Mouse (Mus musculus): ENCODE measurements at regions not wholly inside any gene's neighbourhood (a gene's known extent, or its start where the extent isn't known, plus 50 kb on each side); places are given as distances from the start of the nearest gene placed in this dataset.

DNA sequence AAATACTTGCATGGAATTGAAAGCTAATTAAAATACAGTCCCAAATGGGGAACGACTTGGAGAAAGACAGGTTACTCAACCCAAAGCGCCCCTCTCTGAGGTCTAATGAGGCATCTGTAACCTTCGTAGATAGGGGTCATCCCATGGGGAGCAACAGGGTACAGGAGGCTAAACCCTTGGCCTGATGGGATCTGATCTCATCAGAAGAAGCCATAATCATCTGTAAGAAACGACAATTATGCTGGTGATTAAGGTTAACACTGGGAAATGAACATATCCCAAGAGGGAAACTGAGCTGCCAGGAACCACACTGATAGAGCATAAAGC lies 82.5 kb downstream of the S1pr1 start:
- H3K27me3 ChIP-seq = peaks cover 3% of the 10 kb centered on the region
- ChIA-PET POLR2A (no interaction called here), CTCF (interaction anchor here (1.2 to 1.9 kb wide), 3 partner anchors 11 to 25 kb away, joined by 3 read pairs; no protein-coding TSS in a partner anchor)
- DNase-seq (ENCODE audit: low read depth, low spot score) (no peak), ATAC-seq (no peak)
- in situ Hi-C loops (cut with MboI; ENCODE audit: low pct_unique_long_range_greater_than_20kb) = no loop called here
- no peak for TF ChIP-seq CTCF (IDR thresholded peaks at IDR 0.05)

DNA sequence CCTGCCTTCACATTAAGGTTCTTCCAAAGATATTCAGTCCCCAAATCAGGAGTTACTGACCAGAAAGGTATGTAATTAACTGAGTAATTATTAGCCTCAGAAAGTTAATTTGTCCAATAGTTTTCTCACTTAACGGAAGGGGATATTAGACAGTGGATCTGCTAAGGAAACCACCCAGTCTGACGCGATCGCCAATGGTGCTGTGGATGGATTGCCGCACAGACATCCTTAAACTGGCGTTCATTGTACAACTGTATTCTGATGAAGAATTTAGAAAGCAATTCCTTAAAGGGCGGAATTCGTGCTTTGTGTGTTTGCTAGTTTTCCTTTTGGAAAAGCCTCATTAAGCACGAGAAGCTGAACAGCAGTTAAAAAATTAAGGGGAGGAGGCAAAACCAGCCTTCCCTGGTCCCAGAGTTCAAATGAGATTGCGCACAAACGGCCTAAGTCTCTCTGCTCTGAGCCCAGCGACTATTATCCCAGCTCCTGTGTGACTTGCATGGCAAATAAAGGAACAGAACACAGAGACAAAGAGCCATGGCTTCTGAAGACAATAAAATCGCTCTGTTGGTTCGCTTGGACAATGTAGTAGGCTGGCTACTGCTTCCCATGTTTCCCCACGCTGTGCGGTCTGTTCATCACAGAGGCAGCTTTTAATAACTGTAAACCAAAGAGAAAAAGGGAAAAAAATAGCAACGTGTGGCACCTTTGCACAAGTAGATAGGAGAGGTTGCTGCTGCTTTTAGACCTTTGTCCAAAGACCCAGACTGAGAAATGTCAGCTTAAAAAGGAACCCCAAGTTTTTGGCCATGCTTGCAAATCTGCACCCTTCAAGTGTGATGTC lies 83.1 kb downstream of the S1pr1 start:
- in situ Hi-C loops (cut with MboI; ENCODE audit: low pct_unique_long_range_greater_than_20kb) = no loop called here
- ChIA-PET CTCF (interaction anchor here (1.2 to 1.9 kb wide), 3 partner anchors 12 to 25 kb away, joined by 3 read pairs; no protein-coding TSS in a partner anchor), POLR2A (no interaction called here)
- ATAC-seq (no peak), DNase-seq (ENCODE audit: low read depth, low spot score) (no peak)
- TF ChIP-seq CTCF (IDR thresholded peaks at IDR 0.05) = no peak
- peaks cover 6% of the 10 kb centered on the region for H3K27me3 ChIP-seq

DNA sequence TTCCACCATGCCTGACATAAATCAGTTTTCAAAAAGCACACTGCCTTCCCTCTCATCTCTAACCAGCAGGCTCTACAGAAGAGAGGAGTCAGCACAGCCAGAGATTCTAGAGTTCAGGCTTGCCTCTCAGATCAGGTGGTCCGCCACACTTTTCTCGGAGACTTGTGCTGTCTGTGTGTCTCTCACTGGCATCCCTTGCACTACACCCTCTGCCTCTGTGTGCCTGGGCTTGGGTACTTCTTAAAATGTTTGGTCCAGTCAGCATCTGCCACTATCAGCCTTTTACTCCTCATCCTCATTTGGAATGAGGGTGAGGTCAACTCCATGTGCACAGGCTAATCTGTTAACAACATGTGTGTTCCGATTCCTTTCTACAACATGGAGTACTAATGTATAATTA lies 92.0 kb downstream of the S1pr1 start:
- H3K27me3 ChIP-seq = peaks cover 32% of the 10 kb centered on the region
- no peak for ATAC-seq
- POLR2A ChIA-PET = no interaction called here
- no peak for DNase-seq (ENCODE audit: low read depth, low spot score)
- in situ Hi-C loops (cut with MboI; ENCODE audit: low pct_unique_long_range_greater_than_20kb) = no loop called here
- TF ChIP-seq CTCF (IDR thresholded peaks at IDR 0.05) = no peak
- CTCF ChIA-PET = no interaction called here

DNA sequence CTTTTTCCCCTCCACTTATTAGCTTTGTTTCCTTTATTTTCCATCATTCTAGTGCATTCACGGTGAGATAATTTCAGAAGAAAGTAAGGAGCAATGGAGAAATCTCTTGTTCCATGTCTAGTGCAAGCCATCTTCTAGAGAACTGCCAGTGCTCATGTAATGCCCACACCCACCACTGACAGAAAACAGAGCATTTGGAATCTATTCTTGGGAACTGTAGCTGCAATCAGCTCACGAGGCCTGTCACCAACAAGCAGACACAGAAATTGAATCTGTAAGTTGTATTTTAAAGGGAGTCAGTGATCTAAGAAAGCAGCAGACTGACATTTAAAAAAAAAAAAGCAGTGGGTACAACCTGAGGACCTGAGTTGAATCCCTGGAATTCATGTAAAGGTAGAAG lies 92.6 kb downstream of the S1pr1 start:
- ChIA-PET CTCF (no interaction called here), POLR2A (no interaction called here)
- ATAC-seq (no peak), DNase-seq (ENCODE audit: low read depth, low spot score) (no peak)
- H3K27me3 ChIP-seq = peaks cover 29% of the 10 kb centered on the region
- TF ChIP-seq CTCF (IDR thresholded peaks at IDR 0.05) = no peak
- in situ Hi-C loops (cut with MboI; ENCODE audit: low pct_unique_long_range_greater_than_20kb) = no loop called here

DNA sequence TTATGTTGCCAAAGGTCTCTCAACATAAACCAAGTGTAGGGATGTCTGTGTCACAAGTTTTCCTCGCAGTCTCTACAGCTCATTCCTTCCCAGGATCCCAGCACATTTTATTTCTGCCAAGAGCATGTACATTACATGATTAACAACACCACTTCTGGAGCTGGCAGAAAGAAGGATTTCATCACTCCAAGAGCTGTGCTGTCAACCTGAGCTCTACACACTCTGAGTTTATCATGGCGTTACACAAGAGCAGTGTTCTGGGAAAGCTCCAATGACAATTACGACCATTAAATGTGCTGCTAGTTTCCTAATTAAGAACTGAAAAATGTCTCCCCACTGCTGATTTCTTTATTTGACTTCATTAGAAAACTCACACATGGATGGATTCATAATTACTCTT lies 94.9 kb downstream of the S1pr1 start:
- ATAC-seq (no peak), DNase-seq (ENCODE audit: low read depth, low spot score) (no peak)
- TF ChIP-seq CTCF (IDR thresholded peaks at IDR 0.05) = no peak
- in situ Hi-C loops (cut with MboI; ENCODE audit: low pct_unique_long_range_greater_than_20kb) = no loop called here
- H3K27me3 ChIP-seq = peaks cover 28% of the 10 kb centered on the region
- ChIA-PET CTCF (interaction anchor here (1.1 to 1.7 kb wide), 4 partner anchors 10 to 28 kb away, joined by 3 to 6 read pairs (median 4); no protein-coding TSS in a partner anchor), POLR2A (no interaction called here)

DNA sequence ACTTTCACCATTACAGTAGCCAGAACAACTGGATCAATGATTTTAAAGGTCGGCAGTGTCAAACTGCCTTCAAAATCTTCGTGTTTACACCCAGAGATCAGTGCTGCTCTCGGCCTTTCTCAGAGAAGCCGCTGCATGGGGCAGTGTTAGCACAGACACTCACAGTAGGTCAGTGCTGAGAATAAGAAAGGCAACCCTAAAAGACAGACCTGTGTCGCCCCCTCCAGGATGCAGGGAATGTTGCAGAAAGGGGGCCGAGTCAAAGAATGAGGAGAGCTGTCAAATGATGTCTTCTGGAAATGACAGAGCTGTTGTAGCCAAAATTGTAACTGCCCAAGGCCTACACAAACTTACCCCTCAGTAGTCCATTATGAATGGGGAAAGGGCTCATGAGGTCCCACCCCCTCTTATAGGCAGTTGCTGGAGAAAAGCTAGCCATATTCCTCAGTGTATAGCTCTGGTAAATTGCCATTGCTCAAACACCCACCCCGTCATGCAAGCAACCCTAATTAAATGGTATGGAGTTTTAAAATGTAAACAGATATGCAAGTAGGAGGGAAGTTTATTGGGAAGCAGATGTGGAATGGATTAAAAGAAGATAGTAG lies 98.8 kb downstream of the S1pr1 start:
- peak; percentile 54 for TF ChIP-seq CTCF (IDR thresholded peaks at IDR 0.05)
- POLR2A ChIA-PET = interaction anchor here (0.6 kb wide), 1 partner anchor 275 kb away, joined by 4 read pairs; no protein-coding TSS in a partner anchor
- CTCF ChIA-PET = interaction anchor here (0.8 to 1.6 kb wide), 3 partner anchors 10 to 24 kb away, joined by 3 to 6 read pairs (median 5); no protein-coding TSS in a partner anchor
- in situ Hi-C loops (cut with MboI; ENCODE audit: low pct_unique_long_range_greater_than_20kb) = no loop called here
- no peak for ATAC-seq
- no peak for DNase-seq (ENCODE audit: low read depth, low spot score)
- H3K27me3 ChIP-seq = peaks cover 19% of the 10 kb centered on the region

DNA sequence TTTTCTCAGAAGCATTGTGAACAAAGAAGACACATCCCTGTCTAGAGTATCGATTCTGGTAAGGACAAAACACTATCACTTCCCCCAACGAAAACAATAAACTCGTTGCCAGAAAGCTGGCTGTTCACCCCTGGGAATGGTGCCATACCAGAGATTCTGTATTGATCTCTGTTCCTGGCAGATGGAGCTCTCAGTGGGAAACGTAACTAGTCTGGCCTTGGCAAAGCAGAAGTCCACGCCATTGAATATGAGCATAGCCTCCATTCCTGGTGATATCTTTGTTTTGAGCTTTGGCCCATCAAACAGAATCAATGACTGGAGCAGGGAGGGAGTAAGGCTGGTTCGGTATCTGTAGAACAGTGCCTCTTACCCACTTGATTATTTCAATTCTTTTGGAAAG lies 102.0 kb downstream of the S1pr1 start:
- POLR2A ChIA-PET = no interaction called here
- DNase-seq (ENCODE audit: low read depth, low spot score) = no peak
- peaks cover 11% of the 10 kb centered on the region for H3K27me3 ChIP-seq
- TF ChIP-seq CTCF (IDR thresholded peaks at IDR 0.05) = no peak
- no peak for ATAC-seq
- CTCF ChIA-PET = interaction anchor here (1.3 kb wide), 1 partner anchor 25 kb away, joined by 3 read pairs; no protein-coding TSS in a partner anchor
- in situ Hi-C loops (cut with MboI; ENCODE audit: low pct_unique_long_range_greater_than_20kb) = no loop called here

DNA sequence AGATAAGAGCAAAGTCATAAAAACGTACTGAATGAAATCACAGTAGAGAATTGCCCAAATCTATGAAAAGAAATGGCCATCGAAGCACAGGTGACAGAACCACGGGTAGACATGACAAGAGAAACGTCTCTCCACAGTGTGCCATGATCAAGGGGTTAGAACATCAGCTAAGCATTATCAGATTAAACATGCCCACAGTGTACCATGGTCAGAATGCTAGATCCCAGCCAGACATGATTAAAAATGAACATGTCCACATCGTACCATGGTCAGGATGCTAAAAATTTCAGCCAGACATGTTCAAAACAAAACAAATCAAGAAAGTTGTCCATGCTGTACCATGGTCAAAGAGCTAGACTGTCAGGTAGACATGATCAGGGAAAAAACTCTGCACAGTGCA lies 106.8 kb downstream of the S1pr1 start:
- POLR2A ChIA-PET = no interaction called here
- H3K27me3 ChIP-seq = peaks cover 4% of the 10 kb centered on the region
- ATAC-seq = no peak
- in situ Hi-C loops (cut with MboI; ENCODE audit: low pct_unique_long_range_greater_than_20kb) = no loop called here
- TF ChIP-seq CTCF (IDR thresholded peaks at IDR 0.05) = no peak
- no peak for DNase-seq (ENCODE audit: low read depth, low spot score)
- CTCF ChIA-PET = no interaction called here

DNA sequence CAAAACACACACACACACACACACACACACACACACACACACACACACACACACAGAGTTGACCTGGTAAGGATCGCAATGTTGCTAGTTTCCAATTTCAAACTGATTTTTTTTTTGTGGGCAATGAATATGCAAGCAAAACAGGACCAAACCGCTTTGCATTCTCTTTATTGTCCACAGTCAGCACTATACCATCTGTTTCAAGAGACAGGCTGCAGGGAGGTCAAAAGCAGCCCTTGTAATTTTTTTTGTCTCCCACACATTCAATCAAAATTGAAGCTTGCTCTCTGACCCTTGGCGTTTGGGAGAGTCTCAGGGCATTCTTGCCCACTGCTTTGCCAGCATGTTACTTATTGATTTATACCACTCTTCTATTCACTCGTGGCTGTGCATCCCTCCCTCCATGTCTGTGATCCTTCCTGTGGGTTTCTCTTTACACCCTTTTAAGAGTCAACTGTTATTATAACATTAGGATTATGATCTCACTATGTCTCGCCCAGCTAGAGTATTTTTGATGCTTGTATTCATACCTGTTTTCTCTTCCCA lies 110.1 kb downstream of the S1pr1 start:
- DNase-seq (ENCODE audit: low read depth, low spot score) (no peak), ATAC-seq (no peak)
- POLR2A ChIA-PET = no interaction called here
- TF ChIP-seq CTCF (IDR thresholded peaks at IDR 0.05) = no peak
- H3K27me3 ChIP-seq = peaks cover 4% of the 10 kb centered on the region
- CTCF ChIA-PET = no interaction called here
- in situ Hi-C loops (cut with MboI; ENCODE audit: low pct_unique_long_range_greater_than_20kb) = no loop called here

DNA sequence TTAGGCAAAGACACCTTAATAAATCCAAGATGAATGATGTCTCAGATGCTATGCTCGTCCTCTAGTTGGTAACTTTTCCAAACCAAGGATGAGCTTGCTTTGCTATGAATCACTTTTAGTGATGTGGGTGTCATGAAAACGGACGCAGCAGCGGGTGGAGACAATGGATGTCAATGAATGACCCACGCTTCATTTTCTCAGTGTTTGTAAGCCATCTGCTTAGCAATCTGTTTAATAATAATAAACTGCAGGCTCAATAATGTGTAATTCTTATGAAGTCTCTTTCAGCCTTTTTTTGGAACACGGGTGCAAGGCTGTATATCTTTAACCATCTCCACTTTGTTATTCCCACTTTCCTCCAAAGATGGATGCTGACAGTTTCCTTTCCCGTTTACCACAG lies 110.6 kb downstream of the S1pr1 start:
- DNase-seq (ENCODE audit: low read depth, low spot score) (no peak), ATAC-seq (no peak)
- TF ChIP-seq CTCF (IDR thresholded peaks at IDR 0.05) = no peak
- peaks cover under 1% of the 10 kb centered on the region for H3K27me3 ChIP-seq
- CTCF ChIA-PET = no interaction called here
- in situ Hi-C loops (cut with MboI; ENCODE audit: low pct_unique_long_range_greater_than_20kb) = no loop called here
- POLR2A ChIA-PET = no interaction called here

DNA sequence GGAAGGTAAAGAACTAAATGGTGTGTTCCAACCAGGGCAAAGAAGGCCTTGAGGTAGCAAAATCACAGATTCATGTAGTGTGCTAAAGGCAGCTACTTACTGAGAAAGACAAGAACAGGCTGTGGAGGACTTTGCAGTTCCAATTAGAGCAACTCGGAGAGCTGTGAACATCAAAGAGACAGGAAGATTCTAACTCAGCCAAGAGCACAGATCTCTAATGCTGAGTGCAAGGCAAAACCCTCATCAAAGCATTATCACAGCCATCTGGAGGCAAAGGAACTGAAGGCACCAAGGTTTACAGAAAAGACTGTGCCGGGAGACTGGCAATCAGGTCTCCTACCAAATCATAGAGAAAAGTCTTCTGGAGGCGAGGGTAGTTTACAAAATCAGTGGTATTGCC lies 111.1 kb downstream of the S1pr1 start:
- in situ Hi-C loops (cut with MboI; ENCODE audit: low pct_unique_long_range_greater_than_20kb) = no loop called here
- DNase-seq (ENCODE audit: low read depth, low spot score) (no peak), ATAC-seq (no peak)
- TF ChIP-seq CTCF (IDR thresholded peaks at IDR 0.05) = no peak
- CTCF ChIA-PET = no interaction called here
- peaks cover 3% of the 10 kb centered on the region for H3K27me3 ChIP-seq
- POLR2A ChIA-PET = no interaction called here
